Mouse (Mus musculus) liver, postnatal 0 days (tissue): ENCODE measurements around the gene Btbd7.

Experiments used
- CTCF ChIP-seq: sonication (generic); IDR thresholded peaks from 2 replicates; pipeline ENCODE4 v1.5.1; 2016; ENCODE audit warnings: antibody characterized with exemption, low read depth
- EP300 ChIP-seq: IDR thresholded peaks from 2 replicates; pipeline ENCODE4 v1.6.1; 2016; ENCODE audit warnings: antibody characterized with exemption, low read depth, mild to moderate bottlenecking

GRCm38 (mm10) chr12:102878901-102879300 is 630 bp upstream of the Btbd7 start:
- TF ChIP-seq CTCF (no peak), EP300 (no peak)
